Mouse (Mus musculus) adrenal gland, postnatal 14 days (tissue): ENCODE results near the gene Ptpn23. TPM values are rescaled to one million over a fixed set of nuclear protein-coding genes. Genes with fewer than 3 reads are reported as not detected.
"Not testable (repeated sequence)": the region's sequence is repeated elsewhere in the genome, so short reads cannot be mapped to it uniquely, and the experiment has no call there.

Experiments used
- DNase-seq: peaks from one replicate; pipeline ENCODE4 v3.0.0; 2021; ENCODE audit warnings: mixed read lengths
- total RNA-seq: library from RNA; stranded (reverse); gene quantifications from 2 replicates; pipeline ENCODE4 v1.2.3, GENCODE M21; 2021

The Ptpn23 gene
- total RNA-seq, 1 experiment from 2014 or later: 47.1 TPM

GRCm38 (mm10) chr9:110384369-110384929, 23.6 kb downstream of the Ptpn23 start:
- no peak for DNase-seq

DNA sequence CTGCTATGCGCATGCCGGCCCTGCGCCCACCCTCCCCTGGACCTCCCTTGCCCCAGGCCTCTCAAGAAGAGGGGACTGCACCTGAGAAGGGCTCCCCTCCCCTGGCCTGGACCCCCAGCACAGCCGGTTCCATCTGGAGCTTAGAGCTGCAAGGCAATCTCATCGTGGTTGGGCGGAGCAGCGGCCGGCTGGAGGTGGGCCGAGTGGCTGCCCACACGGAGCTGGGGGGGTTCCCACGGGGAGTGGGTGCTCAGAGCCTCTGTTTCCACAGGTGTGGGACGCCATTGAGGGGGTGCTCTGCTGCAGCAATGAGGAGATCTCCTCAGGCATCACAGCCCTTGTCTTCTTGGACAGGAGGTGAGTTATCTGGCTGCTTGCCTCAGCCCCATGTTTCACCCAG, 26.7 kb downstream of the Ptpn23 start:
- DNase-seq: no peak

GRCm38 (mm10) chr9:110380662-110381061, 27.4 kb downstream of the Ptpn23 start:
- DNase-seq: peak; percentile 57

DNA sequence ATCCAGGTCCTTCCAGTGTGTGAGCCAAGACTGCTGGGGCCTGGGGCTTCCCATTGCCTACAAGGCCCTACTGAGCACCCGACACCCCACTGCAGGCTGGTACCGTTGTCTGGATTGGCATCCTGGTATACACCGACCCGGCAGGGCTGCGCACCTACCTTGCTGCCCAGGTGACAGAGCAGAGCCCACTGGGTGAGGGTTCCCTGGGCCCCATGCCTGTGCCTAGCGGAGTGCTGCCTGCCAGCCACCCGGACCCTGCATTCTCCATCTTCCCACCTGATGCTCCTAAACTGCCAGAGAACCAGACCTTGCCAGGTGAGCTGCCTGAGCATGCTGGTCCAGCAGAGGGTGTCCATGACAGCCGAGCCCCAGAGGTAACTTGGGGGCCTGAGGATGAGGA, 28.7 kb downstream of the Ptpn23 start:
- DNase-seq: no peak

DNA sequence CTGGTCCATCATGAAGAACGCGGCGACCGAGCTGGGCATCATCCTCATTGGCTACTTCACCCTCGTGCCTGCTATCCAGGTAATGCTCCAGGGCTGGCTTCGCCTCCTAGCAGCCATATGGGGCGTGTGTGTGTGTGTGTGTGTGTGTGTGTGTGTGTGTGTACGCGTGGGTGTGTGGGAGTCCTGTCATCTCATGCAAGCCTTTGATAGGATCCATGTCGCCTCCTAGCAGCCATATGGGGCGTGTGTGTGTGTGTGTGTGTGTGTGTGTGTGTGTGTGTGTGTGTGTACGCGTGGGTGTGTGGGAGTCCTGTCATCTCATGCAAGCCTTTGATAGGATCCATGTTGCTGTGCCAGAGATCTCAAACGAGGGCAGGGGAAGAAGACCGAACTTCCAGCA, 30.4 kb downstream of the Ptpn23 start:
- not testable (repeated sequence) for DNase-seq

- DNase-seq: peak; percentile 60
These were observed 32.3 kb downstream of the Ptpn23 start for GRCm38 (mm10) chr9:110375668-110376067.

- DNase-seq: no peak
These were observed 34.1 kb downstream of the Ptpn23 start for GRCm38 (mm10) chr9:110373871-110374270.

DNA sequence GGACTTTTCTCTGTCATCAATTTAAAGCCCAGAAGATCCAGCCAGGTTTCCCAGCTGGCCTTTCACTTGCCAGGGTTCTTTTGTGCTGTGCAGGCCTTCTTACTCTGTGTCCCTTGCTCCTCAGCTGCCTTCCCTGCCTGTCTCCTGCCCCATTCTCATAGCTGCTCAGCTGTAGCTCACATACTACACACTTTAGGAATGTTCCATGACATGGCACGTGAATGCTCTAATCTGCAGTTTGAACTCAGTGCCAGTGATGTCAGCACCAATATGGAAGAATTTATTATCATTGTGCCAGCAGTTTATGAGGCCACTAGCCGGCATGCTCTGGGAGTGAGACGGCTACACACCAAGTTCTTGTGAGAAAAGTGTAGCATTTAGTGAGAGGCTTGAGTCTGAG, 38.2 kb downstream of the Ptpn23 start:
- DNase-seq: no peak

- peak; percentile 78 for DNase-seq
These were observed 41.3 kb downstream of the Ptpn23 start for GRCm38 (mm10) chr9:110366746-110367145.

DNA sequence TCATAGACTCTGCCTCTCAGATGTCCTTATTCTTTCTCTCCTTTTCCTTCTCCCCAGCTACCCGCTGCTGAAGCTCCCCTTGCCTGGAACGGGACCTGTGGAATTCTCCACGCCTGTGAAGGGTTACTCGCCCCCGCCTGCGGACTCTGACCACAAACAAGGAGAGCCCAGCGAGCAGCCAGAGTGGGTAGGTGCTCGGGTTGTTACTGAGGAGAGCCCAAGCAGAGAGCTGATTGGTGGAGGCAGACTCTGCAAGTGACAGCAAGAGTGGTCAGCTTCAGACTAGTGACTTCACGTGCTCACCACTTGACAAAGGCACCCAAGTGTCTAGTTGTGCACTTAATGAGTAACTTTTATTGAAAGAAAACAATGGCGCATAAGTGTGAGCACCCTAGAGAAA, 45.7 kb downstream of the Ptpn23 start:
- no peak for DNase-seq

- DNase-seq: no peak
These were observed 46.7 kb downstream of the Ptpn23 start for GRCm38 (mm10) chr9:110361299-110361698.

DNA sequence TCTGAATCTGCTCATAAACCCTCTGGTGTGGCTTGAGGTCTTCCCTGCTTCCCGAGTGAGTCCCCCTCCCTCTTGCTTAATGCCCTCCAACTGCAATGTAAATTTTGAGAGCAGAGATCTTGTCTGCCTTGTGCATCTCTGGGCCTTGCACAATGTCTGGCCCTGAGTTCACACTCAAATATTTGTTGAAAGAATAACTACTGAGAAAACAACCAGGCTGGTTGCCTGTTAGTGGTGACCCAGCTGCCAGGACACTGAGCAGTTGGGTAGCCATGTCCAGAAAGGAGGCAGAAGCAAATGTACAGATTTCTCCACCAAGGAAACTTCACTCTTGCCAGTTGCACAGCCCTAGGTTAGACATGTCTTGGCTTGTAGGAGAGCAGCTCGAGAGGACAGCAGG, 49.7 kb downstream of the Ptpn23 start:
- DNase-seq: no peak

DNA sequence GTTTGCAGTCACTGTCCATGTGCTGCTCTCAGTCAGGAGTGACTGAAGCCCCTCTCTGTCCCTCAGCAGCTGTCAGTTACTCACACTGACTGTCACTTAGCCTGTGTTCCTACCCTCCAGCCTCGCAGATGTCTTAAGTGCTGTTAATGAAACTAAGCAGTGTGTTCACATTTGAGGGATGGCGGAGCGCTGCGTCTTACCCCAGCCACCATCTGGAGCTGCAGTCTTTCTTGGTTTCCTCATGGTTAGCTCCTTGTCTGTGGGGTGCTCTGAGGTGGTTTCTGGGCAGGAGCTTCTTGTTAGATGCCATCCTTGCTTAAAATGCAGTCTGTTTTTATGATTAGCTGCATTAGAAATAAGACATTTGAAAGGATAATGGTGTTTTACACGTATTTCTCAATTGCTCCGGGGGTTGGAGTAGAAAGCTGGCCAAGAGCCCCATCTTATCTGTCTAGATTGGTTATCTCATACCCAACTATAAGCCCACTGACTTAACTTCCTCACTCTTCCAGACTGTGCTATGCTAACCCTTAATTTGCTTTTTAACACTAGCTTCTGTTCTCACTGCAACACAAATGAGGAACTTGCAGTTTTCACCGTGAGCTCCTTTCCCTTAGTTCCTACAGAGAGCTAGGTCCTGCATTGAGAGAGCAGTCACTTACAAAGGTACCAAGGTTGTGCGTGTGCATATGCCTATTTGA, 55.9 kb downstream of the Ptpn23 start:
- DNase-seq: no peak

GRCm38 (mm10) chr9:110351350-110351749, 56.7 kb downstream of the Ptpn23 start:
- DNase-seq: no peak

DNA sequence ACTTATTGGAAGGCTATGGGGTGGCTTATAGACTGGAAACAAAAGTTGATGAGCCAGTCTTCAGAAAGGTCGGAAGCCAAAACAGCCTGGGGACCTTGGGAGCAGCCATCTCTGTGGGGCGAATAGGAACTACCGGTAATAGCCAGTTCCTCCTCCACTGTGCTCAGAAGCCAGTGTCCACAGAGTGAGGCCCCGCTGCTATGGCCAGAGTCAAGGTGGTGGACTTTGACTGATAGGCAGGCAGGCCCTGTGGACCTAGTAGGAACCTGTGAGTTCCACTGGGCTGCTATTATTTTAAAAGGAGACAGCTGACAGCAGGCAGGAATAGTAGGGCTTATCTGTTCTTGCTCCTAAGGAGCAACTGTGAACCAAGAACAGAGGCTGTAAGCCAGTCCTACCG, 57.4 kb downstream of the Ptpn23 start:
- no peak for DNase-seq

DNA sequence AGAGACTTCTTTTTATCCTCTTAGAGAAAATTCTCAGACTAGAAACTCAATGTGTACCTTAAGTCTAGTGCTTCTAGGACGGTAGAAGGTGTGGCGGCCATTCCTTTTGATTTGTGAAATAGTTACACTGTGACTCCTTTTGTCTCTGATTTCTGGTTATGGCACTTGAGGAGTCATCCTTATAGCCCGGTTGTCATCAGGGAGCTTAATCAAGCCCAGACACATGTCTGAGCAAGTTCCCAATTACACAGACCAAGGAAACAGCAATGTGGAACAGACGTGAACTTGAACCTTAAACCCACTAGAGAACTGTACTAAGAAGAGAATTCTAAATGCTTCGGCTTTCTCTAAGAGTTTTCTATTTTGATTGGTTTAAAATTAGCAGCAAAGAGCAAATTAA, 57.8 kb downstream of the Ptpn23 start:
- no peak for DNase-seq

DNA sequence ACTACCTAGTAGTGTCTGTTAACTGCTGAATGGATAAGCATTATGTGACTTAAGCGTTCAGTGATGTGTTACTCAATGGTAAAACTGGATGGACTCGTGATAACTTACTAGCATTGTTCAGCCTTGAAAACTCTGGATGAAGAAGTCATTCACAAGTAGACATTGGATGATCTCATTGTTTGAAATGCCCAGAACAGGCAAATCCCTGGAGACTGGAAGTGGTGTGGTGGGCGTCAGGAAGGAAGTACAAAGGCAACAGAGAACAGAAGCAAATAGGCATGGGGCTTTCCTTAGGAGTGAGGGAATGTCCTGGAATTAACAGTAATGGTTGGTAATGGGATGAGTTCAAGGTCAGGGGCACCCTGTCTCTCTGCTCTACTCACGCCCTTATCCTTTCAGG, 59.1 kb downstream of the Ptpn23 start:
- no peak for DNase-seq

DNA sequence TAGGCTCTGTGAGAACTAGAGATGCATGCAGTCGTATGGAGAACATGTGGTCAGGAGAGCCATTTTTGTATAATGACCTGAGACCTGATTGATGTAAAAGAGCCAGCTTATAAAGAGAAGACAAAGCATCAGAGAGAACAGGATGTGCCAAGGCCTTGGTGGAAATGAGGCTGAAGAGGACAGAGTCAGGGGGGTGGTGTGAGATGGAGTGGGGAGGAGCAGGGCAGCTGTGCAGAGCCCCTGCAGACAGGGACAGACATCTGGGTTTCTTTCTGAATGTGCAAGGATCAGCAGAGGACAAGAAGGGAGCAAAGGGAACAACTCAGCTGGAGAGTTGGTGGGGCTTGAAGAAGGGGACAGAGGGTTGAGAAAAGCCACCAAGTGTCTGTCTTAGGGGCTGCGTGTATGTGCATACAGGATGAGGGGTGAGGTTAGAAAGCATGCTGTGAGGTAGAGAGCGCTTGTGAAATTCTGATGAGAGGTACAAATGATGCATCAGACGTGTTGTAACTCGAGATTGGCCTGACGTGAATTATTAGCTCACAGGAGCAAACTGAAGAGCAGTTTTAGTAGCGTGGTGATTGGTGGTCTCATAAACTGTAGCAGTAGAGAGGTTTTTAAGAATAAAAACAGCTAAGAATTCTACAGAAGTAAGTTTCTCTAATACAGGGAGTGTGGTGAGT, 62.8 kb downstream of the Ptpn23 start:
- DNase-seq: no peak

DNA sequence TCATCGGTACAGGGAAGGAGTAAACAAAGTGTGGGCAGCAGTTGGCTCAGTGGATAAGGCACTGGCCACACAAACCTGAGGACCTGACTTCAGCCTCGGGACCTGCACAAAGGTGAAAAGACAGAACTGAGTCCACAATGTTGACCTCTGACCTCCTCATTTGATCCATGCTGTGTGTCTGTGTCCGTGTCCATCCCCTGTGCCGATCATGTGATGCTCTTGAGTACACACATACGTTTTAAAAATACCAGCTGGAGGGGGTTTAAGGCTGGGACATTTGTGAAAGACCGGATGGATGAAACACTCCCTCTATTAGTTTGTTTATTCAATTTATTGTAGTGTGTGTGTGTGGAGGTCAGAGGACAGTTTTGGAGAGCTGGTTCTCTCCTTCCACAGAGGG, 64.2 kb downstream of the Ptpn23 start:
- DNase-seq: no peak

DNA sequence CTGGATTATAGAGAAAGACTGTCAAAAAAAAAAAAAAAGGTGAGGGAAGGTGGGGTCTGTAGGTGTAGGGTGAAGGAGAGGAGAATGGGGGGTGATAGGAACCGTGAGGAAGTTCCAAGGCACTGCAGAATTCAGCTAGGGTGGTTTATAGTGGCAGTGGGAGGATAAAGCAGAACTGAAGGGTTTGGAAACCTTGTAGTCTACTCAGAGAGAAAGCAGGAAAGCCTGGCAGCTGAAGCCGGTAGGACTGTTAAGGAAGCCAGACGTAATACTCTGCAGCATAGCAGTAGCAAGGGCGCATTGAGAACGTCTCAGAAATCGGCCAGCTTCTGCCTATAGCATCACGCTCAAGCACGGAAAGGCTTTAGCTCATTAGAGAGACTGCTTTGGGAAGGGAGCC, 66.0 kb downstream of the Ptpn23 start:
- DNase-seq: no peak

- DNase-seq: no peak
These were observed 67.8 kb downstream of the Ptpn23 start for GRCm38 (mm10) chr9:110340037-110340750.
